Mouse (Mus musculus) layer of hippocampus, adult 11-12 months (tissue): Measurements from ENCODE around the gene Pmepa1.

Experiments
- DNase-seq: peaks from one replicate; pipeline ENCODE4 v3.0.0; 2022; ENCODE audit warnings: low spot score

The Pmepa1 gene

DNA sequence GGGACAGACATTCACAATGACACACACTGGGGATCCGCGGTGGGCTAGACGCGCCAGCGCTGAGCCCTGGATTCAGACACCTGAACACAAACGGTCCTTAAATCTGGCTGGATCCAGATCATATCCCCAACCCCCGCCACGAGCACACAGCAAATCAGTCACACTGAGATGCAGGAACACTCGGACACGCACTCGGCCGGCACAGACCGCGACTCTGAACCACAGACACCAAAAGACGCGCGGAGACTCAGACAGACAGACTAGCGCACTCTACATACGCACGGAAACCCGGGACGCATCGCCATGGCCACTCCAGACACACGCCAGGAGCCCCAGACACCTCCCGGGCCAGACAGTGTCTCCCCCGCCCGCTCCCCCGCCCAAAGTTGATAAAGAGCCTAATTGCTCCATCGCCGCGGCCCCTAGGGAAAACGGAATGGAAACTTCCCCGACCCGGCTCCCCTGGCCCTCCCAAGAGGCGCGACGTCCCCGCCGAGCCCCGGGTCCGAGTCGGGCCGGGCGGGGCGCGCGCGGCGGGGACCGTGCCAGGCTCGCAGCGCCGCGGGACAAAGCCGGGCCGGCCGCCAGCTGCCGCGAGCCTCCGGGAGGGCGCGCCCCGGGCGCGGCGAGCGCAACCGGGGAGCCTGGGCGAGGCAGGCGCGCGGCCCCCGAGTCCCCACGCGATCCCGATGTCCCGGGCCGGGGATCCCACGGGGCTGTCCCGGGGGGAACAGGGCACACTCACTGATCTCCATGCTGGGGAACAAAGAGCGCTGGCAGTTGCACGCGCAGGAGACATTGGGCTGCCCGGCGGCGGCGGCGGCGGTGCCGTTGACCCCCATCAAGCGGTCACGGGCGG is 761 bp downstream of the Pmepa1 start:
- DNase-seq = peak; percentile 37

DNA sequence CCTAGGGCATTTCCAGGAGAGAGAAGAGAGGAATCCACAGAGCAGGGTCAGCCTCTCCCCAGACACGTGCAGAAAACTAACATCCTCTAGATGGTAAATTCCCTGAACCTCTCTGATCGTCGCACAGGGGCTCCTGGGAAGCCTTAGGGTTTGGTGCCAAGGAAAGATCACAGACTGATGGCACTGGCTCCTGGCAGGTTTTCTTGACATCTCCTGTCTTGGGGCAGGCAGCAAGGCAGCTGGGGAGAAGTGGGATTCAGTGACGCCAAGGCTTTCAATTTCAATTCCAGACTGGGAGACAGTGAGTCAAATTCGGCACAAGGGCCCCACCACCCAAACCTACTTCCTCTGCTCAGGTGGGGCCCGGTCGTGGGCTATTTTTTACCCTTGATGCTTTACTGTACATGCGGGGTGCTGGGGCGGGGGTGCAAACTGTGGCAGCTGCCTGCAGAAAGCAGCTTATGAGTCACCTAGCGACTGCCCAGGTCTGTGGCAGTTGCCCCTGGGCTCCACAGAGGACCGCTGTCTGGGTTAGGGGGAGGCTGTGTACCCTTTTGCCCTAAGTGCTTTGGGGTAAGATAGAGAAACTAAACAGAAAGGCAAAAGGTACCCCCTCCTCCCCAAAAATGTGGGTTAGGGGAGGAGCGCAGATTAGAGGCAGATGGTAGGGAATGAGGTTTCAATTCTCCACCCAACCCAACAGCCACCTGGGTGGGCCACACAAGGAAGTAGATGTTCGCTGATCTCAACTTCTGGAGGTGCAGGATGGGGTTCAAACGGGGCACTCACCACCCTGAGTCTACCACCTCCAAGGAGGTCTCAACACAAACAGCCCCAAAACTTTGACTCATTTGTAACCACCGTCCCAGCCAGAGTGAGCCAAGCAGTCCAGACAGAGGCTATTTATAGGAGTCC is 1.6 kb downstream of the Pmepa1 start:
- DNase-seq = no peak

DNA sequence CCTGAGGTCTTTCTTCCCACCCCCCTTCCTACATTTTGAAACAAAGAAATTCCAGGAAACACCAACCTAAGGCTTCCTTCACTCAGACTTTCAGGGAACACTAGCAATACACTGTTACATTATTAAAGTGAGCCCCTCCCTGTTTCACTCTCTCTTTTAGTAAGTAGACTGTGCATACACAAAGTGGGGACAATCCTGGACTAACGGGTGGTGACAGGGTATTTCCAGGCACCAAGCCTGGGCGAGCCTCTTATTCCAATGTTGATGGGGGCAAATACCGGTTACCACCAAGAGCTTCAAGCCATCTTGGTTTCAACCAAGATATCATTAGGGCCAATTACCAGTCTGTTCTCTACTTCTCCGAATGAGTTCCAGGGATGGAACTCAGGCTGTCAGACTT is 2.4 kb downstream of the Pmepa1 start:
- no peak for DNase-seq

DNA sequence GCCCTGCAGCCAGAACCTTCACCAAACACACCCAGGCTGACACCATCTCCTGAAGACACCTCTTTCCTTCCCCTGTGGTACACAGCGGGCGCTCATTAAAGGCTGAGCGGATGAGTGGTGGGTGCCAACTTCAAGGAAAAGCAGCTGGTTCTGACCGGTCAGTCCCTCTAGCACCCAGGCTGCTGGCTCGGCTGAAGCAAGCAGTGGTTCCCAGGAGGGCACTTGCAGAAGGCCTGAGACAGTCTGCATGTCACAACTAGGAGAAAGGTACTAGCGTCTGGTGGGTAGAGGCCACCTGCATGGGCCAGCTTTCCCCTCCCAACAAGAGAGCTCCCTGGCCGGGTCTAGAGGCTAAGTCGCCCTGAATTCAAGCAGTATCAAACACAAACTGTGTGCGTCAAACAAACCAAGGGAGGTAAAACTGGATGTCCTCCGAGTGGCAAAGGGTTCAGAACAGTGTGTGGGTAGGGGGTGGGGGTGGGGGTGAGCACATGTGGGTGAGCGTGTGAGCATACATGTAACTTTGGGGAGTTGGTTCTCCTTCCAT is 3.9 kb downstream of the Pmepa1 start:
- DNase-seq = no peak

DNA sequence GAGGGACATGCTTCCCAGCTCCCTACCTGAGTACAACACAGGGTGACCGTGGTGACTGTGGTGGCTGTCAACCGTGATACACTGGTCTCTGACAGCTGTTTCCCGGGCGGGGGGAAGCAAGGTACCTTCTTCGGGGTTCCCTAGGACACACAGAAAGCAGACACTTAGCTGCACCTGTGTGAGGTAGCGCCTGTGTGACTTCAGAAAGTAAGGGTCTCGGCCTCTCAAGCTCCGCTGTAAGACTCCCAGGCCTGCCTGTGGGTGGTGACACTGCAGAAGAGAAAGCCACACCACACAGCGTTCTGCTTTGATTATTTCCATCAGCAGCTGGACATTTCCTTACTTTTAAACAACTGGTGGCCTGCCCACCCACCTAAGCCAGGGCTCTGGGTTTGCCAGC is 4.8 kb downstream of the Pmepa1 start:
- no peak for DNase-seq

DNA sequence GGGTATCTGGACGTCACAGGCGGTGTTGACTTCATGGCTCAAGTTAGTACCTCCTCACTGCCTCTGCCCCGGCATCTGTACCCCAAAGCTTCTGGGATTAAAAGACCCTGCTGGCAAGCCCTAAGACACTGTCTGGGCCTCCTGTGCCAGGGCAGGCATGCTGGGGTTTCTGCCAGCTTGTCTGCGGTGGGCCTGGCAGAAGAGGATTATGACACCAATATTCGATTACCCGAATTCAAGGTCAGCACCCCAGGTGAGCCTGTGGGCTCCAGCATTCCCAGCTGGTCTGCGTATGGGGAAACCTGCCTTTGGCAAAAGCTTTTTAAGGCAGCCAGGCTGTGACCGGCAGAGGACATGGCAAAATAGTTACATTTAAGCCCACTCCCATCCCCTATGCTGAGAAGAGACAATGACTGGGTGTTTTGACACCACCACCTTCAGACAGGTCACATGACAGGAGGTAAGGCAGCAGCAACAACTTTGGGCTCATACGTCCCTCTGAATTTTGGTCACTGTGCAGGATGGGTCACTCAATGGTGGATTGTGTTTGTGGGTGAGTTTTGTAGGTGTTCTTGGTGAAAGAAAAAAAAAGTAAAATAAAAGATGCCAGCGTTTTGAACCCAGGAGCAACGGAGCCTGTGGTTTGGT is 5.6 kb downstream of the Pmepa1 start:
- no peak for DNase-seq

DNA sequence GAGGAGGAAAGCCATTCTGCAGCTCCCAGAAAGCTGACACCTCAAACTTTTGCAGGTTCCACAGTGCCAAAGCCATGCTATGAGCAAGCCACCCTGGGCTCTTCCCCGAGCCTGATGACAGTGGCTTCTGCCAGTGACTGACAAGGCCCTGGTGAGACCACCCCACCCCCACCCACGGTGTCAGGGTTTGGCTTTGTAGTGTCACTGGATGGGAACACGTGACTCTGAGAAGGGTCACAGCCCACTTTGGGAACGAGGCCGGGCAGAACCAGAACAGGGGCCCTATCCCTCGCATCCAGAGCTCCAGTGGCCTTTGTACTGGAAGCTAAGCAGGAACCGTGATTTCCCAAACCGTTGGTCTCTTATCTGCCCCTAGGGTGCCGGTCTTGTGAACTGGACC is 6.1 kb downstream of the Pmepa1 start:
- DNase-seq = no peak

DNA sequence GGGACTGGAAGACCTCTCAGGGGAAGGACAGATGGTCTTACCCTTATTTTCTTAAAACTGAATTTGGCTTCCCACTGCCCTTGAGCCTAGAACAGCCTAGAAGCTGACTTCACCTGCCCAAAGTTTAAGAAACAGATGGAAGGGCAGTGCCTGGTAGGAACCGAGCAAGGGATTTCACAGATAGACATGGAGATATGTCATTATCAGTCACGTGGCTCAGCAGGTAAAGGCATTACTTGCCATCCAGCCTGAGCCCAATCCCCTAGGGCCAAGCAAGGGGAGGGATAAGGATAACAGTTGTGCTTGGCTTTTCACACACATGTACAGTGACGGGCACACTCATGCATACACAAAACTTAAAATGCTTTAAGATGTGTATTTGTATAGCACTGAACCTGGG is 8.8 kb downstream of the Pmepa1 start:
- no peak for DNase-seq

DNA sequence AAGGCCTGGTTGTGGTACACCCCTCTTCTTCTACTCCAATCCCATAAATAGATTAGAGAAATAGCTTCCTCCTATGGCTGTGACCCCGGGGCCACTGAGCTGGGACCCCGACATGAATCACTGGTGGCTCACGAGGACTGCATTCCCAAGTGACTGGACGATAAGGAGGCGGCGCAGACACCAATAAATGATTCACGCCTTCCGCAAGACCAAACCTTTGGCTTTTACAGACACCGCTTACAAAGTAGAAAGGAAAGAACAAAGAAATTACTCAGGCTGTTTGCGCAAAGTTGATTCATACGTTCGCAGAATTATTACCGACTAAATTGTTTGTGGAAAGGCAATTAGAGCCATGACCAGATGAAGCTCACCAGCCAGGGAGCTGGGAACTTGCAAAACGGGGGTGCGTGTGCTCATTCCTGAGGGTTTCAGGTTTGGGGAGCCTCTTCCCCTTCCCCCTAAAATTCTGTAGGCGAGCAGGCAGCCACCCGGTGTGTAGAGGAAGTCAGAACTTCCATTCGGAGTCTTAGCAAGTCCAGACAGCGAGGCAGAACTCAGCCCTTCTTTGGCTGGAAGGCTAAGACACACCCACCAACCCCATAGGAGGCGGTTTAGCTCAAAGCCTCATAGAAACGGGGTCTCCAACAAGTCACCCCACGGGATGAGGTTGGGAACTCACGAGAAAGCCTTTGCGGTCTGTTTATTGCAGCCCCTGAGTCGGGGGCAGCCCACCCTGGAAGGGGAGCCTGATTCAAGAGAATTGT is 9.8 kb downstream of the Pmepa1 start:
- no peak for DNase-seq

DNA sequence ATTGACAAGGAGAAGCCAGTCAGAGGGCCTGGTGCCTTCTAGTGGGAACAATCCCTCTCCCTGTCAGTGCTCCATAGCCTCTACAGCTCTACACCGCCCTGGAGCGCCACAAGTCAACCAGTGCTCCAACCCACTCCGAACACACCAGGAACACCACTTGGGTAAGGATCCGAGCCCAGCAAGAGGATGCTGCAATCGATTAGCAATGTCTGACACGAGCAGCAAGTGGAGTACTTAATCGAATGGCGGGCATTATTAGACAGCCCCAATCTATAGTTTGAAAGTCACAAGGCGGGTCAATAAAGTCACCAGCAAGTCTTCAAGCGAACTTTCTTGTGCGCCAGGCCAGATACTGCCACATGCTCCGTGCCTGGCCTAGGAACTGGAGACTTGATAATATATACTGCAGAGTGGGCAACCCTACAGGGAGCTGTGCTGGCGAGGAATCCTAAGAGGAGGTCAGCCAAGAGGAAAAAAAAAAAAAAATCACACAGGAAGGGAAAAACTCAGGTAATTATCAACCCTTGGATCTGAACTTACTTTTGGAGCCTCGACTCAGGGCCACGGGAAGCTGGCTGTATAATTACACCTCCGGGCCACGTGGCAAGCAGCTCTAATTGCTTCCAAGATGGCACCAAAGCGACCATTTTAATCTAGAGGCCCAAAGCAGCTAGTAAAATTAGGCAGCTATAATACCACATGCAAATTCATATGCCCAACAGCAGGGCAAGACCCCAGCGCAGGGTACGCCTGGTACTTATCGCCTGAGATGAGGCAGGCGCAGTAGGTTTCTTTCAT is 10.7 kb downstream of the Pmepa1 start:
- DNase-seq = no peak

DNA sequence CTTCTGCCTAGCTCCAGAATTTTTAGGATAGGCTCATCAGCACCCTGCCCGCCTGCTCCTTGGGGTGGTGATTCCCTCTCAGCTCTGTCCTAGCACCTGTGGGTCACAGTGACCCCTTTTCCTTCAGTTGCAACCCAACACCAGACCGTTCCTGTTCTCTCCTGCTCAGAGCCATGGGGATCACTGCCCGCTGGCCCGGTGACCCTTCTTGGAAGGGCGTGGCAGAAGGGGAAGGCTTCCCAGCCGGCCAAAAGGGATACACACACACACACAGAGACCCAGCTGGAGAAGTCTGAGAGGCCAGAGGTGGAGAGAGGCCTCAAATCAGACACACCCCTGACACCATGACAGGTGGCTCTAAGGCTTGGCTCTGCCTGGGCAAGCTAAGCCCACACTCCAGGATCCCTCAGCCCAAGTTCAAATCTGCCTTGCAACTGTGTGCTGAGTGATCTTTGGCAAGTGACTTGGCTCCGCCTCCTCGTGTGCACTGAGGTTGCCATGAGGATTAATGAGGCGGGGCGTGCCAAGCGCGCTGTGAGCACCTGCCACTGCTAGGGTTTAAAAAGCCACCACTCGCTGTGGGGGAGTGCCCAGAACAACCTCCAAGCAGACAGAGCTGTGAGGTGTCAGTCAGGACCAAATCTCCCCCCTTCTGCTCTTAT is 11.7 kb downstream of the Pmepa1 start:
- no peak for DNase-seq

DNA sequence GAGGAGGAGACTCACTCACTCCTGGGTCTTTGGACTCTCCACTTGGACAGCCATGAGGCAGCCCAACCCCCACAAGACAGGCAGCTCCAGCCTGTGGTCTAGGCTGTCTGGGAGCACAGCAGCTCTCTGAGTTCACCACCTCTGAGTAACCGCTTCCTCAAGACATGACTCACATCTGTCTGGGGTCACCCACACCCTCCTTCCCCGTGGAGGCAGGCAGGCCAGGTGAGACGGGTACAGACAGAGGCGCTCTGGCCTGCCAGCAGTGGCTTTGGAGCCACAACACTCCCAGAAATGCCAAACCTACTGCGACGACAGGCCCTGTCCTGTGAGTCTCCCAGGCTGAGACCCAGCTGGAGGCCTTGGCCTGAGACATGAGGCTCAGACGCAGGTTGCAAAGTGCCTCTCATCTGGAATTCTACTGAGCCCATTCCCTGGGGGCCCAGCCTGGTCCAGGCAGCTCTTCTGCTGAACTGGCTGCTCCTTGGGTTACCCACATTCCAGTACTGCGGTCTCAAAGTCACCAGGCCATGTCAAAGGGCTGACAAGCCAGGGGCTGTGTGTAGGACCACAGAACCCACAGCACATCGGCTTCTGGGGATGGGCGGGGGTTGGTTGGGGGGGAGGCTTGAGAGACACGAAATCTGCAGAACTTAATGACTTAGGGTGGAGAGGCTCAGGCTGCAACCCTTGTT is 12.6 kb downstream of the Pmepa1 start:
- DNase-seq = no peak

DNA sequence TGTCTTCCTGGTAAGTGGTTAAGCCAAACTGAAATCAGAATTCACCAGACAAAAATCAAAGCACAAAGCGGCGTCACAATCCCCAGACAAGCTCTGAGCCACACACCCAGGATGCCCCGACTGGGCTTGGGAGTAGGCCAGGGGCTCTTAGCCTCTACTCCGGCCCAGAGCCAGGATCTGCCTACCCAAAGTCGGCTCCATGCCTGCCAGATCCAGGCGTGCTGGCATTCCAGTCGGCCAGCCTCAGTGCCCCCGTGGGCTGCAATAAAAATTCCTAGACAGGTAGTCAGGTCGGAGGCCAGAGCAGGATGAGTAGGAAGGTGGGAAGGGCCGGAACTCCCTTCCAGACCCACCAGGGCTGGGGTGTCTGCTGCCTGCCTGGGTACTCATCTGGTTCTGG is 14.8 kb downstream of the Pmepa1 start:
- DNase-seq = no peak

DNA sequence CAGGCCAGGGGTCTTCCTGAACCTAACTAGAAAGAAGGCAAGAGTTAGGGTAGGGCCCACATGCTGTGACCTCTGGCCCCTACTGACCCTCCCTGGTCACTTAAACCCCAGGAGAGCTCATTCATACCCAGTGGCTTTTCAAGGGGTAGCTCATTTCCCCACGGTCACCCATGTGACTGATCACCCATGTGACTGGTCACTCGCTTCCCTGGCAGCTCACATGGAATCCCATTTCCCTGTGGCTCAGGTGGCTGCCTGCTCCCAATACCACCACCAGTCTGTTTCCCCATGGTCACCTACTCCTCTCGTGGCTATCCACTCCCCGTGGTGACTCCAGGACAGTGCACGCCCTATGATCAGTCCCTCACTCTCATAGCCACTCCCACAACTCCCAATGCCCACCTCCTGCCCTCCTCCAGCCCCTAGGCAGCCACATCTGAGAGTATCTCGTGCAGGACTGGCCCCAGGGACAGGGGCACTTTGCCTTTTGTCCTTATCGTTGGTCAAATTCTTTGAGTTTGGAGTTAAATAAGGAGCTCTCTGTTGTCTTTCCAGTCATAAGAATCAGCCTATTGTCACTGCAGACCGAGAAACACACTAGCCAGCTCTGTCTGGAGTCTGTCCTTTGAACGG is 17.8 kb downstream of the Pmepa1 start:
- DNase-seq = no peak

DNA sequence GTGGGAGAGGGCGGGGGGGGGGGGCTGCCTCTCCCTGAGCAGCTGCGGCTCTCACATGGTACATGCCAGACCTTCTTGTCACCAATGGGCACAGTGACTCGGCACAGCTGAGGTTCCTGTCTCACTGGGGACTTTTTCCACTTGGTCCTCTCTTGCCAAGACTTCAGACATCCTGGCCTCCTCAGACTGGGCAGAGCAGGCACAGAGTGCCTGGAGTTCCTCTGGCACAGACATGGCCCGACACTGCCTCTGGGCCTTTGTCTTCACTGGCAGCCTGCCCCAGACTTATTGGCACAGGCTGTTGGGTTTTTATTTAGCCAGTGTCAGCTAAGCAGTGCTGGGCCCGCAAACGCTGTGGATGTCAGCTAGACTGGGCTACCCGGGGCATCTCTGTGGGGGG is 18.7 kb downstream of the Pmepa1 start:
- DNase-seq = peak; percentile 83

DNA sequence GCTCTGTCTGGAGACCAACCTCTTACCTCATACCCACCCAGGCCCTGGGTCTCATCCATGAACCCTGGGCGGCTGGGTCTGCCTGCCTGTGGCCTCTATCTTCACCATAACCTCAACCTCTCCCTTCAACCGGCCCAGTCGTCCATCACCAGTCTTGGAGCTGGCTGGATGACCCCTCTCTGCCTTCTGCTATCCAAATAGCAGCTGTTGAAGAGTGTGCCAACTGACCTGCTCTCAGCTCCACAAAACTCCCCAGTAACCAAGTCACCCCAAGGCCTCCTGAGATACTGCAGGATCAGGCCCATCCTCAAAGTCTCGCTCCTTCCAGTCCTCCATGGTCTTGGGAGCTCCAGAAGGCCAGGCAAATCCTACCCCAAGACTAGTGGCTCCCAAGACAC is 19.8 kb downstream of the Pmepa1 start:
- DNase-seq = no peak

DNA sequence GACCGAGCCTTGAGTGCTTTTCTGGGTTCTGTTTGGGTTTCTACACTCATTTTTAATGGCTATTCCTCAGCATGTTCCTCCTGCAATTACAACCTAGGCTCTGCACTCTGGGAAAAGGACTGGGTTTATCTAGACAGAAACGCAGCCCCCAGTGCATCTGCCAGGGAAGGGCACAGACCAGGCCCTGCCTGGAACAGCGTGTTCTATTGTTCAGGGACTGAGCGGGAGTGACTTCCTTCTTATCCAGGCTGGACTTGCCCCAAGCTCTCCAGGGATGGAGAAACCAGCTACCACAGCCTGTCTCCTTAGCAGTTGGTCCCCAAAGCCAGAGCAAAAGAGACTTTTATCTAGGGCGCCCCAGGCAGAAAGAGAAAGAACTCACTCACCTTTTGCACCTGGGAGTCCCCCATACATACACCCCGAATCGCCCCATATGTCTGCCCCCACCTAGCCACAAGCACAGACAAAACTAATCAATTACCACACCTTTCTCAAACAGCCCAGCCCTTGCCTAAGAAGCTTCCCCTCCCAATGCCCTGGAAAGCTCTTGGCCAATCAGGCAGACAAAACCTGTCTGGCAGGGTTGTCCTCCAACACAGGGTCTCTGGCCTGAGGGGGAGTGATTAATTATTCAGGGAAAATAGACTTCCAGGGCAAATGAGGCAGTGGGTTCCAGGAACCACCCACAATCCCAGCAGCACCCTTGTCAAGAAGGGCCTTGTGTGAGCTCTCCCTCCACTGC is 20.4 kb downstream of the Pmepa1 start:
- DNase-seq = no peak
